Mouse (Mus musculus): ENCODE results near the gene Nek10.
"Not testable (repeated sequence)": the region's sequence is repeated elsewhere in the genome, so short reads cannot be mapped to it uniquely, and the experiment has no call there.

The Nek10 gene

DNA sequence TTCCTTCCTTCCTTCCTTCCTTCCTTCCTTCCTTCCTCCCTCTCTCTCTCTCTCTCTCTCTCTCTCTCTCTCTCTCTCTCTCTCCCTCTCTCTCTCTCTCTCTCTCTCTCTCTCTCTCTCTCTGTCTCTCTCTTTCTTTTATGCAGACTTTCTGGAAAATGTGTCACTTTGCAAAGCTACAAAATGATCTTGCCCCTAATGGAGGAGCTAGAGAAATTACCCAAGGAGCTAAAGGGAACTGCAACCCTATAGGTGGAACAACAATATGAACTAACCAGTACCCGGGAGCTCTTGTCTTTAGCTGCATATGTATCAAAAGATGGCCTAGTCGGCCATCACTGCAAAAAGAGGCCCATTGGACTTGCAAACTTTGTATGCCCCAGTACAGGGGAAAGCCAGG lies at the start of gene Nek10:
Gene Nek10 (plus strand): TSS at position 301 of the 400 bp plus-strand sequence.
- DNase-seq (ENCODE audit: low read depth, low spot score) = not testable (repeated sequence)

DNA sequence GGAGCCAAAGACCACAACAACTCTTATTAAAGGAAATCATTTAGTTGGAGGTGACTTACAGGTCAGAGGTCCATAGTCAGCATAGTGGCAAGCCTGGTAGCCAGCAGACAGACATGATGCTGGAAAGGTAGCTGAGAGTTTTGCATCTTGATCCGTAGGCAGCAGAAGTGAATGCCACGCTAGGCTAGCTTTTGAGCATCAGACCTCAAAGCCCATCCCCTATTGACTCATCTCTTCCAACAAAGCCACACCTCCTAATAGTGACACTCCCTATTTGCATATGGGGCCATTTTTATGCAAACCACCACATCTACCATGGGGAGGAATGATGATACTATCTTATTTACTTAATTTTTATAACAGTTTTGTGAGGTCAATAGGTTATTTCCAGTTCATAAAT lies 22.0 kb upstream of the Nek10 start:
- DNase-seq (ENCODE audit: low read depth, low spot score) = no peak

DNA sequence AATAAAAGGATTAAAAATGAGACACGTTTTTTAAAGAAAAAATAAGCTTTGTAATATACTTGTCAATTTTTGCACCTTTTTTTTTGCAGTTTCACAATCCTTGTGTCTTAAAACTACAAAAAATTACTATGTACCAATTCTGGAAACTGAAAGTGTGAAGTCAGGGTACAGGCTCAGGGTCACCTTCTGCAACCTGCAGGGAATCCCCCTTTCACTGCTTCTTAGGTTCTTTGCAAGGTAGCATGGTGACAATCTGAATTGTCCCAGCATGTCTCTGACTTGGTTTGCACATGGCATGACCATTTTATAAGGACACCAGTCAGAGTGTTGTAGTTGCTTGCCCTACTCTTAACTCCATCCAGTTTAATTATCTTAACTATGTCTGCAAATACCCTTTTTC lies 19.0 kb upstream of the Nek10 start:
- no peak for DNase-seq (ENCODE audit: low read depth, low spot score)

DNA sequence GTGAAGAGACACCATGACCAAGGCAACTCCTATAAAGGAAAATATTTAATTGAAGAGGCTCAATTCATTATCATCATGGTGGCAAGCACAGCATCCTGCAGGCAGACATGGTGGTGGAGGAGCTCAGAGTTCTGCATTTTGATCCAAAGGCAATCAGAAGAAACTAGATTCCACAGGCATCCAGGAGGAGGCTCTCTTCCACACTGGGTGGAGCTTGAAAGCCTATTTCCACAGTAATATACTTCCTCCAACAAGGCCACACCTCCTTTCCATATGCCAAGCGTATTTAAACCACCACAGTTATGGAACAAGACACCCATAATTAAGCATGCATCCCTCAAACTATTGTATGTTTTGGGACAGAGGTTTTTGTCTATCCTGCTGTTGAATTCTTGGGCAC lies 16.2 kb upstream of the Nek10 start:
- DNase-seq (ENCODE audit: low read depth, low spot score) = no peak

- DNase-seq (ENCODE audit: low read depth, low spot score) = no peak
Observed at GRCm38 (mm10) chr14:14789840-14790470, 13.3 kb upstream of the Nek10 start.

DNA sequence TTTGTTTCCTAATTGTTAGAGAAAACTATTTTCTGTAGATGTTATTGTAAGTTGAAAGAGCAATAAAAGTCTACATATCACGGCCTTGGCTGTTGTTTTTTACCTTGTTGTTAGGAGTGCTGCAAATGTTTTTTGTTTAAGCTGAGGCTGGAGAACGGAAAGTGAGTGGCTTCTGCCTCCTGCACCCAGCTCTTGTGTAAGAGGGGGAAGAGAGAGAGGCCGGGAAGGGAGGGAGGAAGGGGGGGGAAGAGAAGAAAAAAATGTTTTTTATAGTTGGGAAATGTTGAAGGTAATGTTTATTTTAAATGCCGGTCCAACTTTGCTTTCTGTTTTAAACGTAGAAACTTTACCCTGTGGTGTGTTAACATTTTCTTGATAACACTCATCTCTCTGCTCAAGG lies 3.4 kb upstream of the Nek10 start:
- no peak for DNase-seq (ENCODE audit: low read depth, low spot score)

DNA sequence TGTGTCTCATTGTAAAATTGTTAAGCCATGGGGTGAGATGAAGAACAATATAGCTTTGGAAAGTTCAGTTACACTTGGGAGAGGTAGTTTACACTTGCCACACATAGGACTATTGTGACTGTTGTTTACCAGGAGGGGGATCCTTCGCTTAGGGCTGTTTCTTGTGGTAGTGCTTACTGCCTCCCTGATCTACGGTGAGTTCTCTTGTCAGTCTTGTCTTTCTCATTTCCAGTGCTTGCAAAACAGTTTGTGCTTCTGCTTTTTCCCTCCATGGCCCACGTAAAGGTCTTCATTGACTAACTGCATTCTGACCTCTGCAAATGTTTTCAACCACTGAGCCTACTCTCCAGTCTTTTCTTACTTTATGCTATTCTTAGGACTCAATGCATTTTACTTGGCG lies 2.9 kb upstream of the Nek10 start:
- DNase-seq (ENCODE audit: low read depth, low spot score) = no peak

DNA sequence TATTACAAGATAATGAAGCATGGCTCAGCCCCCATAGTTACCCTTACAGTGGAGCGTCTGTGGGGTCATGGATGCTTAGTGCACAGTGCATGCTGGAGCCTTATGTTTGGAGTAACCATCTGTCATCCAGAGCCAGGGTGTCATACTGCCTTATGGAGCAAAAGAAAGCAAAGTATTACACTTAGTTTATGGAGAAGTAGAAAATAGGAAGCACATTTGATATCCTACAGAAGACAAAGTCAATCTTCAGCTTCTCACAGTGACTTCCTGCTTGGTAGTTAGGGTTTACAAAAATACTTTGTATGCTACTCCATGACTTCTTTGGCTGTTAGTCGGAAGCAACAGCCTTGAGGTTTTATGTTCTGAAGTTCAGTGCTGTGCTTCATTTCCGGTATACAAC lies 2.4 kb upstream of the Nek10 start:
- no peak for DNase-seq (ENCODE audit: low read depth, low spot score)

- DNase-seq (ENCODE audit: low read depth, low spot score) = peak; percentile 84
Observed at GRCm38 (mm10) chr14:14803921-14804517, 804 bp downstream of the Nek10 start.

DNA sequence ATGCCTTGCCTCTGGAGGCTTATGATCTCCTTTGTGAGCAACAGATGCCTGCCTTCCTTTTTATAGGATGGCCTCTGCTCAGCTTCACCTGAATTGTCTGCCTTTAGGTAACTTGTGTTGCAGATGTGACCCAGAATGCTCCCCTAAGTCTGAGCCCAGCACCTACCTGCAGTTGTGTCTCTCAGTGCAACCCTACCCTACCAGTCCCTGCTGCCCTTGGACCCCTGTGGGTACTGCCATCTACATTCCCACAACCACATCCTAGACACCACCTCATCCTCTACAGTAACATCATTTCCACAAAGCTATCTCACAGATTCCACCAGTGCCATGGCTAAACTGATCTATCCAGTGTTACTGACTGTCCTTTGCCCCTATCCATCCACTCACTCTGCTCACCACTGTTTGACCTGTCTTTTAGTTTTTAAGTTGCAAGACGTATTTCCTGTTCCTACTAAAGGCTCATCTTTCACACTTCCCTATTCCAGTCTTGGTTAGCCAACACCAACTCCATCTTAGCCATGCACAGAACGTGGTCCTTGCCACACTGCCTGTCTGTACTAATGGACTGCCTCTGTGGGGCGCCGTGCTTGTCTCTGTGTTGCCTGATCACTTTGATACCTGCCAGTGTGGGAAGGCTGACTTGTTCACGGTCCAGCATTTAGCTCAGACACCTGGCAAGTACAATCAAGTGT lies 1.4 kb downstream of the Nek10 start:
- no peak for DNase-seq (ENCODE audit: low read depth, low spot score)

DNA sequence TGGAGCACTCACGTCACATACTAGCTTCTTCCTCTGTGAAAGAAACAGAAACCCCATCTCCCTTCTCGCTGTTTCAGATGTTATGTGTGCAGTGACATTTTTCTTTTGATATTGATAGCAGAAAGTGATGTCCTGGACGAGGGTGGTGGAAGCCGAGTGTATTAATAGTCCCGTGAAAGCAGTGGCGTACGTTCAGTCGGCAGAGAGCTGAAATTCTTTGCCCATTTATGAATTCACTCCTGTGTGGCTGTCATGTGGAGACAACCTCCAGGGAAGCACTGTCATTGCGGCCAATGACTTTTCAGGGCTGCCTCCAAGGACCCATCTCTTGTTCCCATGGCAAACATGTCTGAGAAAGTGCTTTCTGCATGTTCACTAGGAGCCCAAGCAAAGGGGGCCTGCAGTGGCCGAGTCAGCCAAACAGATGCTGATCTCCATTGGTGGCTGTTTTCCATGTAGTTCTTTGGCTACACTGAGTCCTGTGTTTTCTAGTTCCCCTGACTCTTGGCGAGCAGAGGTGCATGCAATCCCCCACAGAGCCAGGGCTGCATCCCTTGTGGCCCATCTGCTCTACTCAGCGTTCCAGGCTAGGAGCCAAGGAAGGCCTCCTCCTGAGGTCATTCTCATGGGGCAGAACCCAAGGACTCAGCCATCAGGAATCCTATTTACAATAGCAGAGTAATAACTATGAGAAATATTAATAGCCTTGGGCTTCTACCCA lies 29.5 kb downstream of the Nek10 start:
- DNase-seq (ENCODE audit: low read depth, low spot score) = peak; percentile 89

GRCm38 (mm10) chr14:14833498-14833897 lies 30.3 kb downstream of the Nek10 start:
- no peak for DNase-seq (ENCODE audit: low read depth, low spot score)

GRCm38 (mm10) chr14:14834266-14834665 lies 31.1 kb downstream of the Nek10 start:
- DNase-seq (ENCODE audit: low read depth, low spot score) = peak; percentile 86

GRCm38 (mm10) chr14:14837627-14838026 lies 34.4 kb downstream of the Nek10 start:
- DNase-seq (ENCODE audit: low read depth, low spot score) = no peak

DNA sequence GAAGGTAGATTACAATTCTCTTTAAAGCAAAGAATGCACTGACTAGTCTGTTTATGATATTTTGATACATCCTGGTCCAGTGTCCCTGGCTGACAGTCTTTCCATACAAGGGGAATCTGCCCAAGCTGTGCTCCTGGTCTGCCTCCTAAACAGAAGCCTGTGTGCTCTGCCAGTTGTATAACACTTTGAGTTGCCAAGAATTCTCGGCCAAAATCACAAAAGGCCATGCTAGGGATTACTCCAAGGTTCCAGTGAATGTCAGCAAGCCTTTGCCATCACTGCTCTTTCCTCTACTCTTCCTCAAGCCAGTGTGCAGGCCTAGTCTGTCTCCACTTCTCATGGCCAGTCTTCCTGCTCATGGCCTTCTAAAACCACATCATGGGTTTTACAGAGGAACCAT lies 34.9 kb downstream of the Nek10 start:
- peak; percentile 93 for DNase-seq (ENCODE audit: low read depth, low spot score)

DNA sequence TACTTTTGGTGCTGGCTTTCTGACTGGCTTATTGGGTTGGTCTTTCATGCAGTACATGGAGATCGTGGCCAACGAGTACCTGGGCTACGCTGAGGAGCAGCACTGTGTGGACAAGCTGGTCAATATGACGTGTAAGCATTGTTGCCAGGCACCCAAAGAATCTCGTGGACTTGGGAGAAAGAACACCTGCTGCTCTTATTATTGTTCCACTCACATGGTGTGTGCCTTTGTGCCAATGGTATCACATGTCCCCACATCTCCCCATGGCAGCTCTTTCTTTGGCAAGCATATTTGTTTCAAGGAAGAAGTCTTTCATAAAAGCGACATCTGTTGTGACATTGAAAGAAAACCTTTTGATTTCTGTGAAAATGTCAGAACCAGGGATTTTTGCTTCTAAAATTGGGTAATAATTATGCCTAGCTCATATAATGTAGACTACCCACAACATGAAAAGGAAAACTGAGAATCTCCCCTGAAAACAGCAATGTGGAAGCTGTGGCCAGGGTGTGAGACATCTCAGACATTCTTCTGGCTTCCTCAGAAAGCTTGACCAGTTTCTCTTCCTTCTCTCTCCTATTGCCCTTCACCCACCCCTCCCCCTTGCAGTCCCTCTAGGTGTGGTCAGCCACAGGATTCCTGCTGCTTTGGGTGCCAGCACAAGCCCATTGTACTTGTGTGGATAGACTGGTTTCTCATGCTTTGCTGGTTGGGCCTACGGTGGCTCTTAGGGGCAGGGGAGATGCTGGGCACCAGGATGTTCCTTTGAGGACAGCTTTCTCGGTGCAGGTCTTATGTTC lies 39.7 kb downstream of the Nek10 start:
- peak; percentile 33 for DNase-seq (ENCODE audit: low read depth, low spot score)

DNA sequence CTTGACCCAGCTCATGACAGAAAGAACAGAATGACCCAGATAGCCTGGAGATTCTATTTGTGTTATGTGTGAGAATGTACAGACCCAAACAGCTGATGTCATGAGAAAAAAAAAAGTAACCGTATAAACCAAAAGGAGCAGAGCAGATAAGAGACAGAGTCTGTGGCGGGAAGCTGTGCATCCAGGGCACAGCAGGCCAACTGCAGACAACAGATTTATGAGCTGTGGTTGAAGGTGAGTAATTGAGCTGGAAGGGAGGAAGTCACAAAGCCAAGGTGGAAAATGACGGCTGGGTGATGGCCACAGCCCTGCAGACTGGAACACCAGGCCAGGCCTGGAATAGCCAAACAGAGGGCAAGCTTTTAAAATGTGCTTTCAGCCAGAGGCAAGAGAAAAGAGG lies 49.6 kb downstream of the Nek10 start:
- no peak for DNase-seq (ENCODE audit: low read depth, low spot score)

DNA sequence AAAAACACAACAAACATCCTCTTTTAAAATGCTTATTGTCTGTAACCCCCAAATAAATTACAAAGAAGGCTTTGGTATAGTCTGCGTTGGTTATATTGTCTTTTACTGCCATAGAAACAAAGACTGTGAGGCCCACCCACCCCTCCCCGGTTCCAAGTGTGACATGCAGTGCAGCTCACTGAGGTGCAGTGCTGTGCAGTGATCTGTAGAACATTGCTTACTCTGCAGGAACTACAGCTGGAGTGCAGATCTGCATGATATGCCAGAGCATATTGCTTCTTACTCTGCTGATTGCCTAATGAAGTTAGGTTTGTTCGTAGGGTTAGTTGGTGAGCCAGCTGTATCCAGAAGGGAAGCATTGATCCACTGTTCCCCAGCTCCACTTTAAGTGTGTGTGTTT lies 57.1 kb downstream of the Nek10 start:
- no peak for DNase-seq (ENCODE audit: low read depth, low spot score)

DNA sequence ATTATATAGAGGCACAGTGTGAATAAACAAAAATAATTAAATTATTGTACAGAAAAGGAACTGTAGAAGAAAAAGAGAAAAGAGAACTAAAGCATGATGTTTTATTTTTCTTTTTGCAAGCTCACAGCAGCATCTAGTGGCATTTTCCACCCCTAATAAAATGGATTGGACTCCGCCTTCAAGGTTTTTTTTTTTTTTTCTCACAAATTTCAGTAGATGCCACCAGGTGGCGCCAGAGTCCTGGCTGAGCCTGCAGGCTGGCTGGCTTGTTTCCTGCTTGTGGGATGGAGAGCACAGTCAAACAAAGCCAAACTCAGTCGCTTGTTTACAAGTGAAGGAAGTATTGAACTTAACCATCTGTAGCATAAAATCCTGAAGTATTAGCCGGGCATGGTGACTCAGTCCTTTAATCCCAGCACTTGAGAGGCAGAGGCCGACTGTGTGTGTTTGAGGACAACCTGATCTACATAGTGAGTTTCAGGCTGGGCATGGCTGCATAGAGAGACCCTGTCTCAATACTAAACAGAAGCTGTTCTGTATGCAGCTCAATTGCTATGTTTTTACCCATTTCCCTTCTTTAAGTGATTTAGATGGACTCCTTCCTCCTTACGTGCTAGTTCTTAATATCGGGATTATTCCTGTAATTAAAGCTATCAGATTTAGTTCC lies 60.6 kb downstream of the Nek10 start:
- peak; percentile 94 for DNase-seq (ENCODE audit: low read depth, low spot score)

DNA sequence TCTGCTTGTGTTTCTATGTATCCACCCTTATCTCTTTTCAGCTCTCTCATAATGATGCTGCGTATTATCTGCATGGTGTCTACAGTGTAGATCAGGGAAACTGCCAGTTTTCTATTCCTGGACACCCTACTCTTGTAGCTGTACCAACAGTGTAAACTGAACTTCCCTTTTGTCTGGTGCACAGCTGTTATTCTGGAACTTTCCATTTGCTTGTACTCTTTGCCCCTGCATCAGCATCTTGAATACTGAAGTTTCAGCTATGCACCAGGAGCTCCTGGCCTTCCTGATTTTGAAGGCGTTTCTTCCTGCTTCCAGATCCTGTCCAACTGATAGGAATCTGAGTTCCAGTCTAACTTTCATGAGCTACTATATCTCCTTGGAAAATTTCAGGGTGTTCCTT lies 66.0 kb downstream of the Nek10 start:
- peak; percentile 19 for DNase-seq (ENCODE audit: low read depth, low spot score)

GRCm38 (mm10) chr14:14870059-14870458 lies 66.8 kb downstream of the Nek10 start:
- peak; percentile 55 for DNase-seq (ENCODE audit: low read depth, low spot score)

All from brain, adult 2 months (tissue).